14 mouse cellular contexts compared by ENCODE assay signal in genomic region chr11:7427771-7428170, GRCm38 (mm10).
"Had no signal": no experiment of that assay in that cellular context is flagged by ENCODE, and none has a peak within 500 bp of the region (broad histone marks: within the 10 kb centered on the region; RNA-seq: fewer than 3 reads in every experiment).

No protein-coding gene starts in this region.

- H3K27me3 ChIP-seq: liver, embryonic 12.5 days; lung, embryonic 15.5 days; midbrain, embryonic 12.5 days; midbrain, embryonic 15.5 days; neural tube, embryonic 12.5 days had no signal

- H3K27ac ChIP-seq: liver, embryonic 12.5 days; liver, embryonic 14.5 days; lung, embryonic 15.5 days; midbrain, embryonic 10.5 days; midbrain, embryonic 12.5 days; midbrain, embryonic 15.5 days; neural tube, embryonic 12.5 days had no signal

- DNase-seq: lung, postnatal 14 days; lung, postnatal 4 days; right cerebral cortex, postnatal 14 days; spleen, adult 18-20 months; thymus, adult 18-20 months; thymus, postnatal 14 days; thymus, postnatal 36 days had no signal

- H3K4me1 ChIP-seq: lung, embryonic 15.5 days had no signal

- H3K4me3 ChIP-seq: liver, embryonic 12.5 days; lung, embryonic 15.5 days; midbrain, embryonic 10.5 days; midbrain, embryonic 12.5 days; midbrain, embryonic 15.5 days; neural tube, embryonic 12.5 days had no signal

- H3K9me3 ChIP-seq: liver, embryonic 12.5 days; lung, embryonic 15.5 days; midbrain, embryonic 10.5 days; midbrain, embryonic 12.5 days; midbrain, embryonic 15.5 days; neural tube, embryonic 12.5 days had no signal

- H3K9ac ChIP-seq: liver, embryonic 12.5 days; liver, embryonic 14.5 days; lung, embryonic 15.5 days; midbrain, embryonic 12.5 days; midbrain, embryonic 15.5 days; neural tube, embryonic 12.5 days had no signal

- ATAC-seq: liver, embryonic 12.5 days; midbrain, embryonic 15.5 days had no signal

- H3K4me2 ChIP-seq: liver, embryonic 12.5 days; lung, embryonic 15.5 days; midbrain, embryonic 12.5 days; midbrain, embryonic 15.5 days; neural tube, embryonic 12.5 days had no signal

- H3K36me3 ChIP-seq: liver, embryonic 12.5 days; lung, embryonic 15.5 days; midbrain, embryonic 10.5 days; midbrain, embryonic 12.5 days; midbrain, embryonic 15.5 days; neural tube, embryonic 12.5 days had no signal
